Mouse (Mus musculus) stomach, postnatal 0 days (tissue): ENCODE measurements around the gene Dpysl5. TPM values are rescaled to one million over a fixed set of nuclear protein-coding genes. Genes with fewer than 3 reads are reported as not detected.
A peak's percentile ranks its signal among the peaks of the same experiment; 100 is the strongest.

Source experiments
- ATAC-seq: fragments of 200-750 bp; cut with Nextera tagmentation; 2 replicates; pipeline ENCODE4 v1.8.0; 2017; ENCODE audit not compliant: low FRiP score, low TSS enrichment
- DNase-seq: peaks from one replicate; pipeline ENCODE4 v3.0.0-alpha.2; 2016; ENCODE audit warnings: low spot score
- H3K27ac ChIP-seq: fragments of 300-500 bp; sonication (generic); replicated peaks from 2 replicates; pipeline ENCODE4 v1.5.1; 2014; ENCODE audit warnings: mild to moderate bottlenecking, control low read depth
- H3K27me3 ChIP-seq: fragments of 300-500 bp; sonication (generic); 2 replicates; pipeline ENCODE4 v1.6.1; 2014; ENCODE audit warnings: low read length; ENCODE audit not compliant: control insufficient read depth, insufficient read depth
- H3K36me3 ChIP-seq: fragments of 300-500 bp; sonication (generic); 2 replicates; pipeline ENCODE4 v1.6.1; 2014; ENCODE audit warnings: low read length, mixed read lengths; ENCODE audit not compliant: control insufficient read depth, insufficient read depth
- H3K4me1 ChIP-seq: fragments of 300-500 bp; sonication (generic); replicated peaks from 2 replicates; pipeline ENCODE4 v1.6.1; 2014; ENCODE audit warnings: antibody characterized with exemption; ENCODE audit not compliant: control insufficient read depth, insufficient read depth
- H3K4me2 ChIP-seq: fragments of 300-500 bp; sonication (generic); replicated peaks from 2 replicates; pipeline ENCODE4 v1.6.1; 2014; ENCODE audit warnings: low read depth, mild to moderate bottlenecking, control low read depth, moderate library complexity
- H3K4me3 ChIP-seq: fragments of 300-500 bp; sonication (generic); 2 replicates; pipeline ENCODE4 v1.5.1; 2014; ENCODE audit warnings: low read depth, low read length, control low read depth
- H3K9ac ChIP-seq: fragments of 300-500 bp; sonication (generic); 2 replicates; pipeline ENCODE4 v1.6.1; 2014; ENCODE audit warnings: mild to moderate bottlenecking, low read length, control low read depth, mixed read lengths
- H3K9me3 ChIP-seq: fragments of 300-500 bp; sonication (generic); 2 replicates; pipeline ENCODE4 v1.6.1; 2016; ENCODE audit warnings: low read length; ENCODE audit not compliant: control insufficient read depth
- CTCF ChIP-seq: IDR thresholded peaks from 2 replicates; pipeline ENCODE4 v1.5.1; 2016; ENCODE audit warnings: antibody characterized with exemption, low read depth, mild to moderate bottlenecking, moderate library complexity
- EP300 ChIP-seq: optimal IDR thresholded peaks from 2 replicates; pipeline ENCODE3; 2016; ENCODE audit warnings: antibody characterized with exemption
- WGBS: fragments of 180-500 bp; shearing (Covaris S2); extraction: QIAGEN DNeasy Blood & Tissue Kit; methylation state at CpG from one replicate; pipeline ENCODE4 v1.1.7; 2014; 5-methylcytosine and 5-hydroxymethylcytosine counted together
- polyA plus RNA-seq: library from polyadenylated mRNA; unstranded; fragments of >200 nt; fragmentation: Nextera tagmentation; extraction: Ambion mirVana; gene quantifications from 2 replicates; pipeline ENCODE4 v1.2.1, GENCODE M21; 2015

Gene Dpysl5
- polyA plus RNA-seq, 1 experiment from 2014 or later, result 1.7 TPM

DNA sequence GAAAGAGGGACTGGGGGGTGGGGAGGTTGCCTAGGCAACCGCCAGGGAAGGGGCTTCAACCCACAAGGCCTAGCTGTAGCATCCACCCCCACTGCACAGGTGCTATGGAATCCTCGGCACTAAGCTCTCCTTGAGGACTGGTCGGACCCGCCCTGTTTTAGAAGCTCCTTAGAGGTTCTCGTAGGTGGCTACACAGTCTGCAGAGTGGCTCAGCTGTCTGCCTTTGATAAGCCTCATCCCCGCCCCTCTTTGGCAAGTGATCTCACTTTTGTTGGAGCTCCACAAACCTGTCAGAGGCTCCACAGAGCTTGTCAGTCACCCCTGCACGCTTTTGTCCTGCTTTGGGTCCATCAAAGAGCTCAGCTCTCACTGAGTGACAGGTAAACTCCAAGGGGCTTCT is 86.1 kb downstream of the Dpysl5 start:
- Histone ChIP-seq H3K4me2 (no peak overlapping the region), H3K36me3 (no peaks in the 10 kb centered on the region), H3K9ac (no peak overlapping the region), H3K27ac (no peak overlapping the region), H3K9me3 (no peaks in the 10 kb centered on the region), H3K4me3 (no peak overlapping the region), H3K4me1 (no peaks in the 10 kb centered on the region), H3K27me3 (no peaks in the 10 kb centered on the region)
- WGBS, result 67% methylated on average over 7 of the region's 7 CpGs
- DNase-seq, result no peak
- no peak for TF ChIP-seq CTCF
- 0 out of 2 replicates have a peak, but pooled peaks have one; percentile 38 for ATAC-seq

DNA sequence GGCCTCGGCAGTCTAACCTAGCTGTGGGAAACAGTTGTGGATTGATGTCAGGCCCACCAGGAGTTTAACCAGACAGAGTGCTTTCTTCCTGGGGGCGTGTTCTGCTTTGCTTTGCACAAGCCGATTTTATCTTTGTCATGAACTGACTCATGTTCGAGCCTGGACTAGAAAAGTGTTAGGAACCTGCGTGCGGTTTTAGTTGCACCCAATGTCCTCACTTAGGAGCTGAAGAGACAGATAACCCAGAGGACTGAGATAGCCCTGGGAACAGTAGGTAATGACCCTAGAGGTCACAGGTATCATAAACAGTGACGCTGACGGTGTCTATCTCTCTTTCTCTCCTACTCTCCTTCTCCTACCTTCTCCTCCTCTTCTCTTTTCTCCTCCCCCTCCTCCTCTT is 86.6 kb downstream of the Dpysl5 start:
- Histone ChIP-seq H3K36me3 (no peaks in the 10 kb centered on the region), H3K9me3 (no peaks in the 10 kb centered on the region), H3K4me1 (no peaks in the 10 kb centered on the region), H3K27me3 (no peaks in the 10 kb centered on the region), H3K27ac (no peak overlapping the region), H3K4me2 (no peak overlapping the region), H3K4me3 (no peak overlapping the region), H3K9ac (no peak overlapping the region)
- WGBS, result 45% methylated on average over 8 of the region's 8 CpGs
- TF ChIP-seq EP300 (no peak), CTCF (no peak)
- DNase-seq, result no peak
- ATAC-seq, result no peak

DNA sequence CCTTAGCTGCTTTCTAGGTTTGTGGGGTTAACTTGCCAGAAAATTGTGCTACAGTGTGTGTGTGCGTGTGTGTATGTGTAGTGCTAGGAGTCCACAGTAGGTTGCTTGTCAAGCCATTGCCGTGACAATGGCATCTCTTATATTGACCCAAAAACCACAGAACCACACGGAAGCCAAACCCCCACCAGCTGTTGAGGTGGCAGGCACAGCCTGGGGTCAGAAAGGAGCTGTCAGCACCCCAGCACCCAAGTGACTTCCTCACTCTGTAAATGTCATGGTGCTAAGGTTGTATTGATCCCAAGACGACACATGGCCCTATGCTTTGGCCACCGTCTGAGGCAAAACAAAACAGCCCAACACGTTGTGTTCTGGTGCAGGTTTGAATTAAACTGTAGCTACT is 87.6 kb downstream of the Dpysl5 start:
- no peak overlapping the region for H3K4me3 ChIP-seq
- H3K9me3 ChIP-seq, result no peaks in the 10 kb centered on the region
- H3K4me2 ChIP-seq, result no peak overlapping the region
- no peak for TF ChIP-seq EP300
- no peak for TF ChIP-seq CTCF
- DNase-seq (no peak), ATAC-seq (no peak)
- no peak overlapping the region for H3K27ac ChIP-seq
- no peak overlapping the region for H3K9ac ChIP-seq
- H3K36me3 ChIP-seq, result no peaks in the 10 kb centered on the region
- H3K27me3 ChIP-seq, result no peaks in the 10 kb centered on the region
- WGBS, result 79% methylated on average over 6 of the region's 6 CpGs
- no peaks in the 10 kb centered on the region for H3K4me1 ChIP-seq

DNA sequence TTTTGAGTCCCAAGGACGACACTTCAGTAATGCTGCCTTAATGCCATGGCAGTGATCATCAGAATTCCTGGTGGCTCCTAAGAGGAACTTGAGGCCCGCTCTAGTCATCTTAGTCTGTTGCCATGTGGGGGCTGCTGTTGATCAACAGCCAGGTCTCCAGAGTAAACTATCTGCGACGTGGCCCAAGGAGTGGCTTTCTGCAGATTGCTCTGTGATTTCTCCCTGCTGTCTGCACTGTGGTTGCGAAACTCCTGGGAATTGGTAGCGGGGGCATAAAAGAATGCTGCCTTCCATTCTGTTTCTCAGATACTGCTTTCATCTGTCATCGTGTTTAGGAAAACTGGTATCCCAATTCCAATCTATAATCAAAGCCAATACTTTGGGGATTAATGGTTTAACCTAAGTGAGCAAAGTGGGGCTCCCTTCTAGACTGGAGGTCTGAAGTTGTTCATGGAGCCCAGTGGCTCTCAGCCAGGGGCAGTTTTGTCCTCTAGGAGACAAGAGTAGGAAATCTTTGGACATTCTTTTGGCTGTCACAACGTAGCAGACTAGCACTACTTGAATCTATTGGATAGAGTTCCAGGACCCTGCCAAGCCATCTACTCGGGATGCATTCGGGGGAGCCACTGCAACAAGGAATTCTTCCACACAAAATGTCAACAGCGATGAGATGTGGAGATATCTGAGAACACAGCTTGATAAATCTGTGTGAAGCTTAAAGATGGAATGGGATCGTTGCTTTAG is 91.5 kb downstream of the Dpysl5 start:
- H3K4me2 ChIP-seq, result no peak overlapping the region
- no peaks in the 10 kb centered on the region for H3K27me3 ChIP-seq
- H3K9me3 ChIP-seq, result no peaks in the 10 kb centered on the region
- H3K9ac ChIP-seq, result no peak overlapping the region
- no peak overlapping the region for H3K4me3 ChIP-seq
- H3K27ac ChIP-seq, result no peak overlapping the region
- ATAC-seq, result no peak
- no peaks in the 10 kb centered on the region for H3K4me1 ChIP-seq
- H3K36me3 ChIP-seq, result no peaks in the 10 kb centered on the region
- WGBS, result 54% methylated on average over 12 of the region's 12 CpGs
- DNase-seq, result no peak
- TF ChIP-seq CTCF (no peak), EP300 (no peak)

DNA sequence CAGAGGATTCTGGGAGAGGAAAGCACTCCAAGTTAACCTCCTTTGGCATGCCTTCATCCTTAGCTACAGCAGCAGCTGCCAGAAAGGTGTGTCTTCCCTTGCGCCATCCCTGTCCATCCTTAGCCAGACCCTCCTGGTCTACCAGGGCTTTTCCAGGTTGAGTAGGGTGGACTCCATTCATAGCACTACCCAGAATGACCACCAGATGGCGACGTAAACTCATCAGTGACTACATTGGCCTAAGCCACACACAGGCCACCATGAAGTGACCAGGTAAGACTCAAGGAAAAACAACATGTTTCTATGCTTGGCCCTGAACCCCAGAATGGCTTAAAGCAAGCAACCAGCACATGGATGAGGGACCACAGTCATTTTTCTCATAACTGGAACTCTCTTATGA is 94.7 kb downstream of the Dpysl5 start:
- 7% methylated on average over 3 of the region's 3 CpGs for WGBS
- no peak overlapping the region for H3K4me3 ChIP-seq
- H3K9ac ChIP-seq, result no peak overlapping the region
- no peaks in the 10 kb centered on the region for H3K27me3 ChIP-seq
- TF ChIP-seq CTCF (peak; percentile 99), EP300 (no peak)
- DNase-seq (peak; percentile 88), ATAC-seq (peak; percentile 87)
- H3K9me3 ChIP-seq, result no peaks in the 10 kb centered on the region
- H3K36me3 ChIP-seq, result no peaks in the 10 kb centered on the region
- no peaks in the 10 kb centered on the region for H3K4me1 ChIP-seq
- H3K4me2 ChIP-seq, result no peak overlapping the region
- H3K27ac ChIP-seq, result no peak overlapping the region

DNA sequence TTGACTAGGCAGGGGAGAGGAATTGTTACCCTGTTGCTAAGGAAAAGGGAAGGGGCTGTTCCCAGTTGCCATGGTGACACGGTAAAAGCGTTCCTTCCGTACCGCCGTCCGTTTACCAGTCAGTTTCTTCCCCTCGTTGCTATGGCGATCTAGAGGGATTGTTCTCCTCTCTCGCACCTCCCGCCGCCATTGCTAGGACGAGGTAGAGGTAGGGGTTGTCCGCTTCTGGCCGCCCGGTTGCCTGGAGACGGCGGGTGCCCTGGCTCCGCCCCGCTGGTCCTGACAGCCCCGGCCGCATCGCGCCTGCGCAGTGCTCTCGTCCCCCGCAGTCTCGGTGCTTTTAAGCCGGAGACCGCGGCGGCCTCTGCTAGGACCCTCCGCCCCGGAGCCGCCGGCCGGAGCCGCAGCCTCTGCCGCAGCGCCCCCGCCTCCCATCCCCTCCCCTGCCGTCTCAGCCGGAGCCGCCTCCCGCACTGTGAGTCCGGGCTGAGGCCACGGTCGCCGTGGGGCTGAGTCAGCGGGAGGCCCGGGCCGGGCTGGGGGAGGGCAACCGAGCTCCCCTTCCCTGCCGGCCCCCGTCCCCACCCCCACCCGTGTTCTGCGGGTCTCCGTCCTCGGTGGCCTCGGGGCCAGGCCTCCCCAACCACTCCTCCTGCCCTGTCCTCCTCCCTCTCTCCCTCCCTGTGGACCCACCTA is 103.2 kb downstream of the Dpysl5 start, which contains the start of gene Mapre3:
Gene Mapre3, plus strand, starts transcription at position 218 of the 696 bp plus-strand sequence.
- Histone ChIP-seq H3K27ac (0 out of 2 replicates have a peak within 1 kb of the TSS, but pooled peaks have one; percentile 30), H3K4me3 (peak within 1 kb of the TSS; percentile 81), H3K9me3 (no peaks in the 10 kb centered on the region), H3K9ac (peak within 1 kb of the TSS; percentile 70), H3K27me3 (no peaks in the 10 kb centered on the region), H3K4me1 (no peaks in the 10 kb centered on the region; the same call in 1 of the 2 replicates), H3K36me3 (no peaks in the 10 kb centered on the region), H3K4me2 (peak within 1 kb of the TSS; percentile 81)
- peak; percentile 86 for DNase-seq
- no peak for TF ChIP-seq CTCF
- TF ChIP-seq EP300, result no peak
- under 1% methylated on average over 49 of the region's 59 CpGs for WGBS
- peak; percentile 88 for ATAC-seq
